Mouse (Mus musculus) CH12.LX (cell line): ENCODE measurements around the gene Gmpr2. TPM values are rescaled to one million over a fixed set of nuclear protein-coding genes. Genes with fewer than 3 reads are reported as not detected.

ENCODE experiments used
- DNase-seq: peaks from one replicate; pipeline ENCODE4 v3.0.0-alpha.2; 2013; ENCODE audit errors: extremely low read depth
- H3K27ac ChIP-seq: 2 replicates; pipeline ENCODE4 v1.5.1; 2012; ENCODE audit warnings: low read depth, mild to moderate bottlenecking, control low read depth, moderate library complexity; ENCODE audit not compliant: insufficient read depth
- H3K27me3 ChIP-seq: replicated peaks from 2 replicates; pipeline ENCODE3; 2012; ENCODE audit warnings: inconsistent platforms
- H3K36me3 ChIP-seq, 2 experiments: replicated peaks in 1 of 2; 2 replicates each; pipeline versions ENCODE3 to v1.6.1; 2012; ENCODE audit warnings: inconsistent platforms in 1 of 2, low read length in 1 of 2, mild to moderate bottlenecking in 1 of 2, mixed read lengths in 1 of 2, moderate library complexity in 1 of 2; ENCODE audit not compliant: control insufficient read depth in 1 of 2, insufficient read depth in 1 of 2
- H3K4me1 ChIP-seq, 2 experiments: 2 replicates each; pipeline ENCODE4 v1.6.1; 2012; ENCODE audit warnings: inconsistent platforms in 1 of 2, moderate library complexity in 1 of 2; ENCODE audit not compliant: insufficient read depth in 2 of 2, control insufficient read depth in 1 of 2
- H3K4me2 ChIP-seq: 2 replicates; pipeline ENCODE4 v1.6.1; 2012; ENCODE audit warnings: low read depth, mild to moderate bottlenecking, control low read depth; ENCODE audit not compliant: poor library complexity, insufficient read depth, severe bottlenecking
- H3K4me3 ChIP-seq, 3 experiments: fragments of 150-350 bp in 1 of 3; sonication (generic) in 1 of 3; replicated peaks in 1 of 3; 2 replicates each; pipeline versions ENCODE3 to v1.5.1; 2011 to 2012; ENCODE audit warnings: low read depth in 2 of 3, low read length in 2 of 3, mild to moderate bottlenecking in 2 of 3, moderate library complexity in 2 of 3, control low read depth in 1 of 3, improper control_type of control experiment in 1 of 3, inconsistent platforms in 1 of 3, mixed read lengths in 1 of 3; ENCODE audit not compliant: poor library complexity in 1 of 3
- H3K79me2 ChIP-seq: replicated peaks from 2 replicates; pipeline ENCODE4 v1.6.1; 2012; ENCODE audit warnings: mild to moderate bottlenecking, moderate library complexity; ENCODE audit not compliant: control insufficient read depth, poor library complexity, insufficient read depth, severe bottlenecking; ENCODE audit errors: extremely low read depth
- H3K9ac ChIP-seq: 2 replicates; pipeline ENCODE4 v1.6.1; 2012; ENCODE audit warnings: low read depth, mild to moderate bottlenecking, control low read depth, moderate library complexity; ENCODE audit not compliant: insufficient read depth
- H3K9me3 ChIP-seq: replicated peaks from 2 replicates; pipeline ENCODE3; 2012; ENCODE audit warnings: low read length, inconsistent platforms, mixed read lengths
- BHLHE40 ChIP-seq: IDR thresholded peaks from 2 replicates; pipeline ENCODE4 v1.6.1; 2011; ENCODE audit warnings: mild to moderate bottlenecking, low read depth, low read length, improper control_type of control experiment
- CHD1 ChIP-seq: IDR thresholded peaks from 2 replicates; pipeline ENCODE4 v1.6.1; 2012; ENCODE audit warnings: low read depth, low read length, improper control_type of control experiment, inconsistent platforms
- CHD2 ChIP-seq: IDR thresholded peaks from 2 replicates; pipeline ENCODE4 v1.6.1; 2011; ENCODE audit warnings: low read length, improper control_type of control experiment
- CTCF ChIP-seq, 2 experiments: IDR thresholded peaks in 1 of 2; conservative IDR thresholded peaks in 1 of 2; 2 replicates each; pipeline ENCODE4 v1.5.1; 2011 to 2012; ENCODE audit warnings: low read depth in 2 of 2, low read length in 2 of 2, improper control_type of control experiment in 1 of 2, inconsistent platforms in 1 of 2, mild to moderate bottlenecking in 1 of 2, moderate library complexity in 1 of 2
- EP300 ChIP-seq: IDR thresholded peaks from 2 replicates; pipeline ENCODE4 v1.6.1; 2011; ENCODE audit warnings: low read length, improper control_type of control experiment
- GABPA ChIP-seq: IDR thresholded peaks from 2 replicates; pipeline ENCODE4 v1.6.1; 2012; ENCODE audit warnings: low read depth, low read length, improper control_type of control experiment, inconsistent platforms; ENCODE audit not compliant: insufficient replicate concordance
- JUN ChIP-seq: IDR thresholded peaks from 2 replicates; pipeline ENCODE4 v1.6.1; 2011; ENCODE audit warnings: low read depth, mild to moderate bottlenecking, low read length, improper control_type of control experiment, moderate library complexity; ENCODE audit not compliant: insufficient read depth
- JUND ChIP-seq: conservative IDR thresholded peaks from 2 replicates; pipeline ENCODE4 v1.6.1; 2011; ENCODE audit warnings: low read depth, low read length, improper control_type of control experiment
- MAX ChIP-seq: IDR thresholded peaks from 2 replicates; pipeline ENCODE4 v1.6.1; 2011; ENCODE audit warnings: low read length, improper control_type of control experiment
- MEF2A ChIP-seq: IDR thresholded peaks from 2 replicates; pipeline ENCODE4 v1.6.1; 2014; ENCODE audit warnings: low read depth, mild to moderate bottlenecking, inconsistent platforms, low read length, improper control_type of control experiment, borderline replicate concordance
- MXI1 ChIP-seq: IDR thresholded peaks from 2 replicates; pipeline ENCODE4 v1.6.1; 2011; ENCODE audit warnings: mild to moderate bottlenecking, low read depth, low read length, improper control_type of control experiment
- NRF1 ChIP-seq: IDR thresholded peaks from 2 replicates; pipeline ENCODE4 v1.6.1; 2014; ENCODE audit warnings: low read depth, mild to moderate bottlenecking, inconsistent platforms, low read length, improper control_type of control experiment, moderate library complexity
- RAD21 ChIP-seq: IDR thresholded peaks from 2 replicates; pipeline ENCODE4 v1.6.1; 2011; ENCODE audit warnings: low read depth, mild to moderate bottlenecking, low read length, improper control_type of control experiment, moderate library complexity
- RCOR1 ChIP-seq: conservative IDR thresholded peaks from 2 replicates; pipeline ENCODE4 v1.6.1; 2012; ENCODE audit warnings: low read depth, mild to moderate bottlenecking, inconsistent platforms, low read length, improper control_type of control experiment
- SIN3A ChIP-seq: IDR thresholded peaks from 2 replicates; pipeline ENCODE4 v1.6.1; 2012; ENCODE audit warnings: low read length, improper control_type of control experiment, inconsistent platforms
- TCF12 ChIP-seq: IDR thresholded peaks from 2 replicates; pipeline ENCODE4 v1.6.1; 2014; ENCODE audit warnings: low read depth, mild to moderate bottlenecking, inconsistent platforms, low read length, improper control_type of control experiment
- USF2 ChIP-seq: conservative IDR thresholded peaks from 2 replicates; pipeline ENCODE4 v1.6.1; 2011; ENCODE audit warnings: low read depth, low read length, improper control_type of control experiment
- ZC3H11A ChIP-seq: IDR thresholded peaks from 2 replicates; pipeline ENCODE4 v1.6.1; 2012; ENCODE audit warnings: low read depth, mild to moderate bottlenecking, inconsistent platforms, low read length, improper control_type of control experiment
- ZMIZ1 ChIP-seq: IDR thresholded peaks from 2 replicates; pipeline ENCODE4 v1.6.1; 2012; ENCODE audit warnings: low read depth, mild to moderate bottlenecking, inconsistent platforms, low read length, improper control_type of control experiment
- ZNF384 ChIP-seq: IDR thresholded peaks from 2 replicates; pipeline ENCODE4 v1.6.1; 2012; ENCODE audit warnings: low read depth, low read length, improper control_type of control experiment, inconsistent platforms
- dilution Hi-C: fragments of 300-500 bp; cut with MboI; formaldehyde crosslinking; loops from 2 replicates; pipeline ENCODE4 v1.14.3; 2020; ENCODE audit warnings: low sequenced_read_pairs; ENCODE audit not compliant: extremely low pct_unique_long_range_greater_than_20kb, extremely low pct_ligation_motif_present
- in situ Hi-C: fragments of 300-500 bp; cut with MboI; formaldehyde crosslinking; loops from 3 replicates; pipeline ENCODE4 v1.14.3; 2019; ENCODE audit warnings: low sequenced_read_pairs, low pct_ligation_motif_present, low pct_unique_long_range_greater_than_20kb, mixed read lengths
- polyA plus RNA-seq: library from polyadenylated mRNA; unstranded; fragments of >175 nt; gene quantifications from 2 replicates; pipeline ENCODE4 v1.2.1, GENCODE M21; 2012; ENCODE audit warnings: low read depth; ENCODE audit not compliant: insufficient read length
- total RNA-seq, 2 experiments: library from RNA; depleted of rRNA; stranded (reverse); fragments of 300-350 nt in 1 of 2; fragments of >200 nt in 1 of 2; gene quantifications; 2 replicates each; pipeline ENCODE4 v1.2.3; 2012 to 2014

The Gmpr2 gene
- total and polyA plus RNA-seq, 3 experiments, result 34.7 to 51.3 (median 37.3) TPM

- Histone ChIP-seq H3K9me3 (no peaks in the 10 kb centered on the region), H3K4me3 (no peak overlapping the region)
- dilution Hi-C loops, result no loop called here
Observed at GRCm38 (mm10) chr14:55719737-55720136, 48.0 kb downstream of the Gmpr2 start.

GRCm38 (mm10) chr14:55720666-55721065 lies 48.9 kb downstream of the Gmpr2 start:
- TF ChIP-seq CTCF (conservative IDR thresholded peaks at IDR 0.05 in 1 of 2, IDR thresholded peaks at IDR 0.05 in 1 of 2; ENCODE audit: low read depth in 2 of 2, low read length in 2 of 2), result no peak
- no peak for TF ChIP-seq TCF12
- no peak for TF ChIP-seq CHD1
- no peak for TF ChIP-seq GABPA
- TF ChIP-seq MAX, result no peak
- TF ChIP-seq CHD2, result no peak
- no peak for TF ChIP-seq EP300
- no peak for TF ChIP-seq MXI1
- TF ChIP-seq SIN3A, result no peak
- no peak for TF ChIP-seq ZC3H11A
- peaks cover 15 to 40% of the 10 kb centered on the region in 2 experiments for H3K4me1 ChIP-seq
- no peak overlapping the region for H3K9ac ChIP-seq

More at GRCm38 (mm10) chr14:55719737-55720136, 48.0 kb downstream of the Gmpr2 start:
- no peak for DNase-seq
- TF ChIP-seq GABPA, result no peak
- TF ChIP-seq RAD21, result no peak
- no peak for TF ChIP-seq ZMIZ1
- TF ChIP-seq ZNF384, result no peak
- TF ChIP-seq JUN, result no peak
- TF ChIP-seq EP300, result no peak
- no peak for TF ChIP-seq CHD2
- TF ChIP-seq TCF12, result no peak
- no peak for TF ChIP-seq NRF1
- no peak for TF ChIP-seq BHLHE40
- TF ChIP-seq SIN3A, result no peak
- TF ChIP-seq RCOR1, result no peak
- no peak for TF ChIP-seq MEF2A
- TF ChIP-seq USF2, result no peak
- TF ChIP-seq JUND, result no peak
- no peak overlapping the region for H3K4me2 ChIP-seq
- no peaks in the 10 kb centered on the region for H3K79me2 ChIP-seq
- no peaks in the 10 kb centered on the region for H3K27me3 ChIP-seq
- peaks cover 9 to 32% of the 10 kb centered on the region in 2 experiments for H3K4me1 ChIP-seq
- H3K9ac ChIP-seq, result no peak overlapping the region
- H3K36me3 ChIP-seq, result peaks cover 35 to 48% of the 10 kb centered on the region in 2 experiments
- in situ Hi-C loops, result no loop called here
- H3K27ac ChIP-seq, result no peak overlapping the region

More at GRCm38 (mm10) chr14:55720666-55721065, 48.9 kb downstream of the Gmpr2 start:
- no peak overlapping the region for H3K4me2 ChIP-seq
- DNase-seq, result no peak
- H3K36me3 ChIP-seq, result peaks cover 35 to 48% of the 10 kb centered on the region in 2 experiments
- in situ Hi-C loops (no loop called here), dilution Hi-C loops (no loop called here)
- H3K4me3 ChIP-seq, result no peak overlapping the region
- no peaks in the 10 kb centered on the region for H3K9me3 ChIP-seq
- peaks cover 4% of the 10 kb centered on the region for H3K27me3 ChIP-seq
- H3K79me2 ChIP-seq, result no peaks in the 10 kb centered on the region
- H3K27ac ChIP-seq, result no peak overlapping the region
